Mouse (Mus musculus) lung, adult 2 months (tissue): ENCODE data around the gene Gm20458. TPM values are rescaled to one million over a fixed set of nuclear protein-coding genes. Genes with fewer than 3 reads are reported as not detected.

Experiments used
- DNase-seq: peaks from one replicate; pipeline ENCODE4 v3.0.0; 2022
- H3K4me1 ChIP-seq: fragments of 200-500 bp; 2 replicates; pipeline ENCODE4 v1.6.1; 2011; ENCODE audit warnings: low read length; ENCODE audit not compliant: control insufficient read depth, insufficient read depth
- H3K4me3 ChIP-seq: fragments of 200-500 bp; replicated peaks from 2 replicates; pipeline ENCODE3; 2011; ENCODE audit warnings: low read depth, mild to moderate bottlenecking, control low read depth, low read length; ENCODE audit errors: extremely low read depth
- CTCF ChIP-seq: fragments of 200-500 bp; IDR thresholded peaks from 2 replicates; pipeline ENCODE4 v1.5.1; 2011; ENCODE audit warnings: mild to moderate bottlenecking, low read length, control low read depth; ENCODE audit not compliant: insufficient read depth
- POLR2A ChIP-seq: fragments of 200-500 bp; IDR thresholded peaks from 2 replicates; pipeline ENCODE4 v1.6.1; 2011; ENCODE audit warnings: low read depth, mild to moderate bottlenecking, control low read depth, low read length, borderline replicate concordance; ENCODE audit errors: extremely low read depth
- WGBS: fragments of 180-500 bp; shearing (Covaris S2); methylation state at CpG from one replicate; pipeline ENCODE4 v1.1.7; 2018; 5-methylcytosine and 5-hydroxymethylcytosine counted together
- polyA plus RNA-seq: library from polyadenylated mRNA; depleted of rRNA; stranded (reverse); fragments of >200 nt; gene quantifications from 2 replicates; pipeline ENCODE4 v1.2.3, GENCODE M21; 2012

Gene Gm20458
- polyA plus RNA-seq, 1 experiment: 47.7 TPM

DNA sequence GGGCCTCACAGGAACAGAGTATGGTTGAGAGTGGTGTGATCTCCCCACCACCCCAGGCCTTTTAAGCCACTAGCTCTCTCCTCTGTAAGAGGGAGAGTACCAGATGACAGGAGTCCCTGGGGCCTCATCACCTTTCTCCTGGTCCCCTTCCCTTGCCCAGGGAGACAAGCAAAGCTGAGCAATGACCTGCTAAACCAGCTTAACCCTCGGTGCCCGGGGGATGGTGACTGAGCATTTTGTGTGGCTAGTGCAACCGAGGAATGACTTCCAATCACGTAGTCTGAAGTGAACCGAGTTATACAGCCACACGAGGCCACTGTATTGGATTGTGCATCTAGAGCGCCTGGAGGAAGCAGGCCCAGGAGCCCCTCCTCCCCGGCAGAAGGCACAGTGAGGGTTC lies 36.4 kb upstream of the Gm20458 start:
- 91% methylated on average over 8 of the region's 8 CpGs for WGBS
- Histone ChIP-seq H3K4me1 (no peaks in the 10 kb centered on the region), H3K4me3 (no peak overlapping the region)
- no peak for DNase-seq
- TF ChIP-seq CTCF (no peak), POLR2A (no peak)

DNA sequence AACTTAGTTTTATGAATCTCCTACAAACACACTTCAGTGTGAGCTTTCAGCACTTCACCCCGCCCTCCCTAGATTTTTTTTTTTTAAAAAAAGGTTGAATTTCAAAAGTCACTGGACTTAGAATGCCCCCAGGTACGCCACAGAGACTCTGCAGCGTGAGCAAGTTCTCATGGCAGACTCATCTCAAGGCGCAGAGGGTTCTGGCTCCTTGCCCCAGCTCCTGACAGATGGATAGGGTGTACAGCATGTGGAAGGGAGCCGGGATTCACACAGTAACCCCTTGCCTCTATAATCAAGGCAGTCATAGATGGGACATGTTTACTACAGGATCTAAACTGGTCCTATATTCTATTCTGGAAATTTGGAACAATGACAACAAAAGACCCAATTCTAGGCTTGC lies 35.4 kb upstream of the Gm20458 start:
- 83% methylated on average over 5 of the region's 5 CpGs for WGBS
- peaks cover under 1% of the 10 kb centered on the region; the same call in 1 of the 2 replicates for H3K4me1 ChIP-seq
- H3K4me3 ChIP-seq: no peak overlapping the region
- no peak for DNase-seq
- no peak for TF ChIP-seq CTCF
- TF ChIP-seq POLR2A: no peak

DNA sequence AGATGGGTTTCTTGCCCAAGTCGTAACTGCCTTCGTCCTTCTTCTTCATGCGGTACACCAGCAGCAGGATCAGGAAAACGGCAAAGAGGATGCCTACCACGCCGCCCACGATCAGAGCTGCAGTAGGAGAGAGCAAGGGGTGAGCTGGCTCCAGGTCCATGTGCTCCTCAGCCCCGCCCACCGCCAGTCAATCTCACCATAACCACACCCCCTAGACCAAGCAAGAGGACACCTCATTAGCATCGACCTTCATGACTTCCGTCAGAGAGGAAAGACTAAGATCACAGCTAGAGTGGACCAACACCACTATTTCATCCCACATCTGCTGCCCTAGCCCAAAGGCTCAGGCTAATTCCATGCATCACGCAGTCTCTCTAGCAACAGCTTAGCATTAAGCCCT lies 34.6 kb upstream of the Gm20458 start:
- 48% methylated on average over 12 of the region's 12 CpGs for WGBS
- TF ChIP-seq POLR2A: no peak
- no peak for TF ChIP-seq CTCF
- no peak for DNase-seq
- Histone ChIP-seq H3K4me3 (no peak overlapping the region), H3K4me1 (peaks cover 3% of the 10 kb centered on the region; the same call in 1 of the 2 replicates)

DNA sequence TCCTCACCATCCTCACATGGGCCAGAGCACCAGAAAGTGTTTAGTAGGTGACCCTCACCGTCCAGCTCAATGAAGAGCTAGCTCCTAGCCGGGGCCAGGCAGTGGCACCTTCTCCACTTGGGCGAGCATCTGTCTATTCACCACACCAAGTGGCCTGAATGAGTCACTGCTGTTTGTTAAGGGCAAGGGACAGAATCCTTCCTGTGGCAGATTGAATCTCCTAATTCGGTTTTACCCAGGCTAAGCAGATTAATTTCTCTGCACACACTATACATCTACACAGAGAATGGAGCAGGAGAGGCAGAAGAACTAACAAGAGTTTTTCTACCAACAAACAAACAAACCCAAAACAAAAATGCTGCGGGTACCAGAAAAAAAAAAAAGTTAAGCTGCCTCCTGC lies 33.8 kb upstream of the Gm20458 start:
- DNase-seq: no peak
- Histone ChIP-seq H3K4me1 (peaks cover 5% of the 10 kb centered on the region; the same call in 1 of the 2 replicates), H3K4me3 (no peak overlapping the region)
- TF ChIP-seq POLR2A: no peak
- no peak for TF ChIP-seq CTCF
- WGBS: 73% methylated on average over 5 of the region's 5 CpGs

DNA sequence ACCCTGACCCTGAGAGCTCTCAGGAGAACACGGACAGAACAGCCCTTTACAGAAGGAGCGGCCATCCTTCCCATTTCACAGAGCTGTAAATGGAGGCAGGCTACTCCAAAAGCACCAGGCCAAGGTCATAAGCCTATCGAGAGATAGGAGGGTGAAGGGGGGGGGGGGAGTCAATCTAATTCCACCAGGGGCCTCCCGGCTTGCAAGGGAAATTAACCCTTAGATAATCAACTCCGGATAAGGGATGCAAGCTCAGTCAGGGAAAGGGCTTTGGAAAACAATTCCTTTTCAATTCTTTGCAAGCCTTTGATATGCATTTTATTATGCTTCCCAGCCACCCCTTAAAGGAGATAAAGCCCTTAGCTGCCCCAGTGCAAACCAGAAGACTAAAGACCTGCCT lies 32.3 kb upstream of the Gm20458 start:
- no peak for DNase-seq
- Histone ChIP-seq H3K4me1 (peaks cover 18% of the 10 kb centered on the region), H3K4me3 (no peak overlapping the region)
- TF ChIP-seq POLR2A: no peak
- TF ChIP-seq CTCF: no peak
- WGBS: 61% methylated on average over 5 of the region's 5 CpGs

DNA sequence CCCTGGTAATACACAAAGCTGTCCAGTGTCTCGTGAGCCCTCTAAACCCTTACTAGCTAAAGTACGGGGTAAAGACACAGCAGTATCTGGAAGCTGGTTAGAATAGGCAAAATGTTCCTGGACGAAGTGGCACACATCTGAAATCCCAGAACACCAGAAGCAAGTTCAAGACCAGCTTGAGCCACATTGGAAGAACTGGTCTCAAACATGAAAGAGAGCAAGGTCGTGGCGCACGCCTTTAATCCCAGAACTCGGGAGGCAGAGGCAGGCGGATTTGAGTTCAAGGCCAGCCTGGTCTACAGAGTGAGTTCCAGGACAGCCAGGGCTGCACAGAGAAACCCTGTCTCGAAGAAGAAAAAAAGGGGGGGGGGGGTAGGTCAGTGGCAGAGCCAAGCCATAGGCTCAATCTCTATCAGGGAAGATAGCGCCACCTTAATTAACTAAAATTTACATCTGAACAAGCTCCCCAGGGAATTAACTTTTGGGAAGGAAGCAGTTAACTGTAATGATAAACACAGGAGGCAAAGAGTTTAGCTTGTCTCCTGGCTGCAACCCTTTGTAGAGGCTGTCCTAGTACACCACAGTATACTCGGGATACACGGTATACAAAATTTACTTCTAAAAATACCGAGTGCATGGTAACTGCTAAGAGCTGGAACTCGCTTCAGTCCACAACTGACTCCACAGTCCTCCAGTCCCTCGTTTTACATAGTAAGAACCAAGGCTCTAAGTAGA lies 30.7 kb upstream of the Gm20458 start:
- DNase-seq: no peak
- no peak overlapping the region for H3K4me3 ChIP-seq
- H3K4me1 ChIP-seq: peaks cover 19% of the 10 kb centered on the region
- WGBS: 65% methylated on average over 15 of the region's 15 CpGs
- TF ChIP-seq POLR2A: no peak
- no peak for TF ChIP-seq CTCF

DNA sequence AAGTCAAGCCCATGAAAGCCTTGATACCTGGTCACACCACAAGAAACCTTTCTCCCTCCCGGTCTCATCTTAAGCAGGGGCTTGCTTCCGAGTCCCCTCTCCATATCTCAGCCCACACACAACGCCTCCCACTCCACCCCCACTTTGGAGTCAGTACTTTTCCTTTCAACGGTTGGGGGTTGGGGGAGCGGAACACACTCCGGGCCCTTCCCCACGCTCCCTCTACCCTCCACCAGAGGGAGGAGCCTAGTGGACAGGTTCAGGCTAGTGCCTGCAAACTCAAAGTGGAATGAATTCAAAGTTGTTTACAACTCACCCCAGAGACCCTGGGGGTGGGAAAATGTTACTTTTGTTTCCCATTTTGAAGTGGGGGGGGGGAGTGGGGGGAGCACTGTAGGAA lies 30.1 kb upstream of the Gm20458 start:
- Histone ChIP-seq H3K4me1 (peaks cover 21% of the 10 kb centered on the region), H3K4me3 (no peak overlapping the region)
- no peak for DNase-seq
- WGBS: 39% methylated on average over 7 of the region's 7 CpGs
- TF ChIP-seq POLR2A: no peak
- TF ChIP-seq CTCF: 0 out of 2 replicates have a peak, but pooled peaks have one; percentile 4

DNA sequence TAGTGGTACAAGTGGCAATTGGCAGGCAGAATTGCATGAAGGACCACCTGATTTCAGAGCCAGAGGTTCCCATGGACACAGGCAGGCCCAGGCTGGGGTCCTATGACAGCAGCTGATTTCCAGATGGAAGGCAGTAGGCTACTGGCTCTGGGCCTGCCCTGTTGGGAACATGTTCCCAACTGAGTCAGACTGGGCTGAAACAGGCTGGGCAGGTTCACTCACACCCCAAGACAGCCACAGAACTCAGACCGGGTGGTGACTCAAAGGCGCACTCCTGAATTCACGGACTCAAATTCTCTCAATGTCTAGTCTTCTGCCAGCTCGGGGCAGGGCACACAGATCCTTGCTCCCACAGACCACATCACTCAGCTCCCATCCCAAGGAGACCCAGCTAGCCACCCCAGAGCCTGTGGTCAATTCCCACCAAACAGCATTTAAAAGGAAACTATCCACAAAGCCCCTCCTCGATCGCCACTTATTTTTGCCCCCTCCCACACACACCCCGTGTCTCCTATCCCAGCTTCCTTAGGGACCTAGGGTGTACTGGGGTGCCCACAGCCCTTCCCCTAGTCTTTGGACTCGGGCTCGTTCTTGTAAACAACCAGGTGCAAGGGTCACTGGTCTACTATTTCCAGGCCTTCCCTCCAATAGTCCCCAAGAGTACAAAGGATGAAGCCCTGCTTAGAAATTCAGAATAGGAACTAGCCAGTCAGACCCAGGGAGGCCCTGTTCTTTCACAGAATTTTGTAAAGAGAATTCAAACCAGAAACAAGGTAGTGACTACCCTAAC lies 28.9 kb upstream of the Gm20458 start:
- TF ChIP-seq CTCF (no peak), POLR2A (no peak)
- Histone ChIP-seq H3K4me3 (no peak overlapping the region), H3K4me1 (peaks cover 21% of the 10 kb centered on the region)
- 51% methylated on average over 9 of the region's 9 CpGs for WGBS
- DNase-seq: no peak

DNA sequence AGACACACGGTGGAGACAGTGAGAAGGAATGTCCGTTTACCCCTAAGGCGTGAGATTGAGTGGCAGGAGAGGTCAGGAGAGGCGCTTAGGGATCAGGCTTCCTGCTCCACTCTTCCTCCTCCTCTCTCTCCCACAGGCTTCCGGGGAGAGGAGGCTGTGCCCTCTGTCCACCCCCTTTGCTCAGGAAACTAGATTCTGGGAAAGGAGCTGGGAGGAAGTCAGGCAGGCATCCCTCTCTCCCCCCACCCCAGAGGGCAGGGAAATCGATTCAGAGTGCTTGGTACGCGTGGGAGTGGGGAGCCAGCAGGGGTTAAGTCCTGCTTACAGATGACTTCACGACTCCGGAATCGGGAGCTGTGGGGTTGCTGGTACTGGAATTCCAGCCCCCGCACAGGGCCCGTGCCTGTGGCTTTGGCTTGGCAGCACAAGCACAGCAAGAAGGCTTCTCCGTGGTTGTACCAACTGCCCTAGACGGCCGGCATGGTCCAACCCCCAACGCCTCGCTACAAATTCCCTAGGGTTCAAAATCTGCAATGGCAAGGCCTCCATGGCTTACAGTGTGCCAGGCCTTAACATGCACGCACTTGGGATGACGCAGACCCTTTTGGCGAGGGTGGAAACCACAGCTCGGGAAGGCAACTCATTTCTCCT lies 28.1 kb upstream of the Gm20458 start:
- no peak overlapping the region for H3K4me3 ChIP-seq

More for the DNA sequence above, 28.1 kb upstream of the Gm20458 start:
- TF ChIP-seq CTCF (no peak), POLR2A (no peak)
- DNase-seq: no peak
- 23% methylated on average over 22 of the region's 22 CpGs for WGBS
- H3K4me1 ChIP-seq: peaks cover 21% of the 10 kb centered on the region
